9 mouse cellular contexts compared by ENCODE assay signal in genomic region chr6:51709340-51710067, GRCm38 (mm10).
A peak's percentile ranks its signal among the peaks of the same experiment; 100 is the strongest.
DNase-seq lines count a peak whose midpoint lies in the region; ATAC-seq lines count a peak whose summit lies in the region.
"Had no signal": no experiment of that assay in that cellular context is flagged by ENCODE, and none has a peak within 500 bp of the region (broad histone marks: within the 10 kb centered on the region; RNA-seq: fewer than 3 reads in every experiment).

No protein-coding gene starts in this region.

- peak; percentile 50; the same call in 1 of the 2 replicates for ATAC-seq in midbrain, embryonic 13.5 days
- ATAC-seq in neural tube, embryonic 14.5 days (ENCODE audit: low read depth), result no peak; the same call in 1 of the 2 replicates
- no peak for ATAC-seq in megakaryocyte-erythroid progenitor cell, adult 5-6 weeks (replicated peaks; ENCODE audit: low FRiP score, low TSS enrichment, poor library complexity, severe bottlenecking)

- H3K4me3 ChIP-seq in midbrain, embryonic 13.5 days (replicated peaks), result no peak overlapping the region
- H3K4me3 ChIP-seq in midbrain, embryonic 10.5 days, result no peak overlapping the region
- no peak overlapping the region for H3K4me3 ChIP-seq in neural tube, embryonic 14.5 days (ENCODE audit: low read depth, low read length)

- peaks cover 26% of the 10 kb centered on the region for H3K4me1 ChIP-seq in midbrain, embryonic 13.5 days (replicated peaks)
- H3K4me1 ChIP-seq in midbrain, embryonic 10.5 days, result peaks cover 26% of the 10 kb centered on the region
- peaks cover 18% of the 10 kb centered on the region for H3K4me1 ChIP-seq in neural tube, embryonic 14.5 days (ENCODE audit: control insufficient read depth, insufficient read depth, low read length)

- H3K36me3 ChIP-seq in midbrain, embryonic 13.5 days, result no peaks in the 10 kb centered on the region
- no peaks in the 10 kb centered on the region for H3K36me3 ChIP-seq in midbrain, embryonic 10.5 days
- H3K36me3 ChIP-seq in neural tube, embryonic 14.5 days (ENCODE audit: control insufficient read depth, insufficient read depth, low read length), result no peaks in the 10 kb centered on the region

- no peak overlapping the region for H3K9ac ChIP-seq in midbrain, embryonic 13.5 days (replicated peaks)
- no peak overlapping the region for H3K9ac ChIP-seq in neural tube, embryonic 14.5 days (replicated peaks; ENCODE audit: low read depth, low read length)

- peak overlapping the region; percentile 79 for H3K27ac ChIP-seq in midbrain, embryonic 13.5 days
- no peak overlapping the region for H3K27ac ChIP-seq in midbrain, embryonic 10.5 days (replicated peaks)
- peak overlapping the region; percentile 68; the same call in 1 of the 2 replicates for H3K27ac ChIP-seq in neural tube, embryonic 14.5 days (ENCODE audit: low read depth, low read length)

- H3K9me3 ChIP-seq in midbrain, embryonic 13.5 days, result no peaks in the 10 kb centered on the region
- no peaks in the 10 kb centered on the region for H3K9me3 ChIP-seq in midbrain, embryonic 10.5 days (replicated peaks)
- no peaks in the 10 kb centered on the region for H3K9me3 ChIP-seq in neural tube, embryonic 14.5 days (ENCODE audit: control insufficient read depth, low read length)

- 58% methylated on average over 11 of the region's 11 CpGs for WGBS in midbrain, embryonic 13.5 days
- WGBS in midbrain, embryonic 10.5 days, result 73% methylated on average over 11 of the region's 11 CpGs
- WGBS in neural tube, embryonic 14.5 days, result 14% methylated on average over 11 of the region's 11 CpGs

- no peak overlapping the region for H3K4me2 ChIP-seq in midbrain, embryonic 13.5 days (replicated peaks)
- H3K4me2 ChIP-seq in neural tube, embryonic 14.5 days (ENCODE audit: low read depth, low read length), result no peak overlapping the region

- no peaks in the 10 kb centered on the region for H3K27me3 ChIP-seq in midbrain, embryonic 13.5 days
- H3K27me3 ChIP-seq in midbrain, embryonic 10.5 days (ENCODE audit: low read depth, poor library complexity, severe bottlenecking), result no peaks in the 10 kb centered on the region
- no peaks in the 10 kb centered on the region for H3K27me3 ChIP-seq in neural tube, embryonic 14.5 days (ENCODE audit: control insufficient read depth, insufficient read depth, low read length)

- DNase-seq in adrenal gland, adult (ENCODE audit: inconsistent age in 2 of 2, low spot score in 1 of 2), result peak; percentile 57 to 83
- no peak for DNase-seq in adrenal gland, postnatal 4 days (ENCODE audit: low spot score in 2 of 2)
- DNase-seq in midbrain, embryonic 10.5 days (ENCODE audit: low spot score), result no peak
- DNase-seq in kidney, postnatal 36 days, result peak; percentile 70 to 81
- DNase-seq in frontal cortex, postnatal 25 days (ENCODE audit: low spot score in 2 of 2), result no peak
- DNase-seq: thymus, adult 18-20 months had no signal

Comparison
In these comparisons a context has a peak if more than half of its experiments do, and no peak if none do; other contexts are left out.
1. DNase-seq: peak in adrenal gland, adult (2 of 2) and kidney, postnatal 36 days (2 of 2); none in adrenal gland, postnatal 4 days (0 of 2), midbrain, embryonic 10.5 days (single experiment) and frontal cortex, postnatal 25 days (0 of 2).